Mouse (Mus musculus): ENCODE results near the gene Setd2. TPM values are rescaled to one million over a fixed set of nuclear protein-coding genes. Genes with fewer than 3 reads are reported as not detected.

The Setd2 gene
- total RNA-seq (2023), result 134 TPM

DNA sequence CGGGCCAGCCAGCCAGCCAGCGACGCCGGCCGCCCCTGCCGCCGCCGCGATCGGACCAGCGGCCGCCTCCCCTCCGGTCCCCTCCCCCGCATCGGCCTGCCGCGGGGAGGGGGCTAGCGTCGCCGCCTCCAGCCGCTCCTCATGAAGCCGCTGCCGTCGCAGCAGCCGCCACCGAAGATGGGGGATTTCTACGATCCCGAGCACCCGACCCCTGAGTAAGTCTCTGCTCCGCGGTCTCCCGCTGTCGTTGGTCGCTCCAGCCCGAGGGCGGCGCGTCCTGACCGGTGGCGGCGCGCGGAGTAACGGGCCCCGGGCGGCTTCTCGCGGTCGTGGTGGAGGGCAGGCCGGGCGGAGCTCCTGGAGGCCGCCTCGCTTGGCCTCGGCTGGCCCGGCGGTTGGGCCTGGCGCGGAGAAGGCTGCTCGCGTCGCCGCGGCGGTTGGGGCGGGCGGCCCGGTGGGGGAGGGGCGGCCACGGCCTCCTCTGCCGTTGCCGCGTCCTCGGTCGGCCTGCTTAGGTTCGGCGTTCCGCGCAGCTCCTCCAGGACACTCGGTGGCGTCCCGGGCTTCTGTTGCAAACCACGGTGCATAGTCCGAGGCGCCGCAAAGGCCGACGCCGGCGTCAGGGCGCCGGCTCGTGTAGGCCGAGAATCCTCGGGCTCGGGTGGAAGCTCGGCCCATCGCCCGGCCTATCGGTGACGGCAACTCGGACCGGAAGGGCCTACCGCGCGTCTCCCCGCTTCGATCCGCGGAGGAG lies at the start of gene Setd2:
Setd2 (plus strand) TSS at position 60 of the 754 bp plus-strand sequence.

DNA sequence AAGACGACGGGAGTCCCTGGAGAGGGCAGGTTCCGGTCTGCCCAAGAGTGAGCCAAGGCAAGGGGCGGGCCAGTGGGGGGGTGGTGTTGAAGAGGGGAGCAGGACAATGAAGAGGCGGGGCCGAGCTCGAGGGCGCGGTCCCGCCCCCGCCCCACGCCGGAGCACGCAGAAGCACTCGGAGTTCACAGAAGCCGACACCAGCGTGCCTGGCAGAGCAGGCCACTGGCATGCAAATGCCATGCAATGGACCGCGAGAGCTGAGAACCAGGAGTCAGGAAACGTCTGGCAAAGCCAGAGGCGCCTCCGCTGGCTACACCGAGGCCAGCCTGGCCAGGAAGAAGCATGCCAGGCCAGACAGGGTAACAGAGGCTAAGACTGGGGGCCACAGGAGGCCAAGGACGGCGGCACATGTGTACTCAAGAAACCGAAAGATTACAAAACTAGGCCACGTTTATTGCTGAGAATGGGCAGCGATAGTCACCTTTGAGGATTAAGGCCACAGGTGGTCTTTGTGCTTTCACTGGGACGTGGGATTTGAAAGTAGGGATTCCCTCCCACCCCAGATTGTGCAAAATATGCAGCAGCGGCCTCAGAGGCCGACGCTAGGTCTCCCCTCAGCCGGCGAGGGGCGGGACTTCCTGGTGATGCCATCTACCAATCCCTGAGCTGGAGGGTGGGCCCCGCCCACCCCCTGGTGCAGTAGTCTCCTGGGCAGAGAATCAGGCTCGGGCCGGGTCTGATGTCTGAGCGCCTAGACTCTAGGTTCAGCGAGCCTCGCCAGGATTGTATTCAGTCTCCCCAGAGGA lies 92.2 kb downstream of the Setd2 start, which contains the start of gene Nradd:
Nradd (minus strand) TSS at position 92 of the 806 bp plus-strand sequence.

DNA sequence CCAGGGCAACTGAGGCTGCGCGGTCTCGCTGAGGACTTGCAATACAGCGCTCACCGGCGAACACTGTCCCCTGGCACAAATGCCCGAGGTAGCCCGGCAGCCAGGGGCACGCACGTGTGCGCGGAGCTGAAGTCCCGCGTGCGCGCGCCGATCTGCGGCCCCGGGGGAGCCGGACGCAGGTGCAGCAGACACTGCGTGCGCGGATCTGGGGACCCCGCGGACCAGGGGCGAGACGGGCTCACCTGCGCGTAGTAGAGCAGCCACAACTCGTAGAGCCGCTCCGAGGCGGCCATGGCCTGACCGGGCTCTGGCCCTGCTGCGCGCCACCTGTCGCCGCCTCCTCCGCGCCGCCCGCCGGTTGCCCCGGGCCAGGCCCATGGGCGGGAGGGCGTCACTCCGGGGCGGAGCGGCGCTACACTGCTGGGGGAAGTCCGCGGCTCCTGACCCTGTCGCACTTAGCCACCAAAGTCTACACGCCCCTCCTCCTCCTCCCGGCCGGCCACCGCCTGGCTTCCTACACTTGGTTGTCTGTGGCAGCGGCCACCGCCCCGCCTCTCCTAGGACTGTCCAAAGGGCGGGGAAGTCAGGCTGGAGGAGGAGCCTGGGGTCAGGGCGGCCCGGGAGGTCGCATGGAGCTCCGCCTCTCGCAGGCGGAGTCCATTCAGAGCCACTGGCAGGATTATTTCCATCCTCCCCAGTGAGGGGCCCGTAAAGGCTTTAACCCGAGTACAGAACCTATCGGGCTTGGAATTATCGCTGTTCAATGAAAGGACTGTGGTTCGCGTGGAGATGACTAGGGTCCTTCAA lies 121.5 kb downstream of the Setd2 start, which contains the start of gene Nbeal2:
Nbeal2 (minus strand) TSS at position 507 of the 807 bp plus-strand sequence.

DNA sequence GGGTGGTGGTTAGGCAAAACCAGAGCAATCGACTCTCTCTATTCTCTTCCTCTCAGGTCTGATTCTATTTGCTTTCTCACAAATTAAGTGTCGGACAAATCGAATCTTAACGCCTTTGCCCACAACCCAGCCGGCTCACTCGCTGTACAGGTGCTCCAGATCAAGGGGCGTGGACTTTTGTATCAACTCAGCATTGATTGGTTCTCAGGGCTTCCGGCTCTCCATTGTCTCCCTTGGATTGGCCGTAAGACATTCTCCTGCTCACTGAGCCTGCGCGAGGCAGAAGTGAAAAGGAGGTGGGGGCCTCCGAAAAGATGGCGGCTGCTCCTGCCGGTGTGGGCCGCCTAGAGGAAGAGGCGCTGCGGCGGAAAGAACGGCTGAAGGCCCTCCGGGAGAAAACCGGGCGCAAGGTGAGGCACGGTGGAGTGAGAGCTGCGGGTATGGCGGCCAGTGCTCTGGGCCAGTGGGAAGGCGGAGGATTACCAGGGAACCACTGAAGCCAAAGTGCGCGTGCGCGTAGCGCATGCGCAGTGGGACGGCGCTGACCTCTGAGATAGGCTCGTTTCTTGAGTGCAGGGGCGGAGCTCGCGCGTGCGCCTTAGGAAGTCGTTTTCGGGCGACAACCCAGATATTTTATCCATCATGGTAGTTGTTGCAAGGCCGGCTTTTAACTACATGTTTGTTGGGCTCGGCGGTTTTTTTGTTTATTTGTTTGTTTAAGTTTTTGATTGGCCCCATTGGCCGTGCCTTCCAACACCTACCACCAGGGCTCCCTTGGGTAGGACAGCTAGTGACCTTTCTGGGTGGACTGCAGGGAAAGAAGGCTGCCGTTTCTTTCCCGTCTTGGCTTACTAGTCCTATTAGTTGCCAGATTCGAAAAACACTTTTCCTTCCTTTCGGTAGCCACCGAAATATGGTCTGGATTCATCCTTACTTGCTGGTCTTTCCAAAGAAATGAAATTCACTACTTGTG lies 124.1 kb downstream of the Setd2 start, which contains the start of gene Ccdc12:
Ccdc12 (plus strand) TSS at position 255 of the 973 bp plus-strand sequence.

Other genes with a start within 250 kb of the Setd2 start
- gene Elp6, start 227.4 kb upstream of the Setd2 start, total RNA-seq (2023), result 9.9 TPM
- 95.7 TPM for gene Scap, start 199.3 kb upstream of the Setd2 start, total RNA-seq (2023)
- 64.4 TPM for gene Ptpn23, start 124.4 kb upstream of the Setd2 start, total RNA-seq (2023)
- 5.6 TPM for gene Ngp, start 112.8 kb upstream of the Setd2 start, total RNA-seq (2023)
- 35.7 TPM for gene Klhl18, start 55.9 kb upstream of the Setd2 start, total RNA-seq (2023)
- gene Kif9, start 55.6 kb upstream of the Setd2 start, total RNA-seq (2023), result 0.27 TPM
- gene Nradd, start 91.9 kb downstream of the Setd2 start, total RNA-seq (2023), result 5.7 TPM
- 81.3 TPM for gene Nbeal2, start 121.6 kb downstream of the Setd2 start, total RNA-seq (2023)
- gene Ccdc12, start 123.9 kb downstream of the Setd2 start, total RNA-seq (2023), result 83.5 TPM
- gene Myl3, start 209.3 kb downstream of the Setd2 start, total RNA-seq (2023), result not detected
- gene Pth1r, start 214.5 kb downstream of the Setd2 start, total RNA-seq (2023), result not detected

Measured in CD4-positive naive resting alpha-beta T cell, adult 57 days (primary cell).